ENCODE assay signal across 8 mouse cellular contexts in the genomic region with DNA sequence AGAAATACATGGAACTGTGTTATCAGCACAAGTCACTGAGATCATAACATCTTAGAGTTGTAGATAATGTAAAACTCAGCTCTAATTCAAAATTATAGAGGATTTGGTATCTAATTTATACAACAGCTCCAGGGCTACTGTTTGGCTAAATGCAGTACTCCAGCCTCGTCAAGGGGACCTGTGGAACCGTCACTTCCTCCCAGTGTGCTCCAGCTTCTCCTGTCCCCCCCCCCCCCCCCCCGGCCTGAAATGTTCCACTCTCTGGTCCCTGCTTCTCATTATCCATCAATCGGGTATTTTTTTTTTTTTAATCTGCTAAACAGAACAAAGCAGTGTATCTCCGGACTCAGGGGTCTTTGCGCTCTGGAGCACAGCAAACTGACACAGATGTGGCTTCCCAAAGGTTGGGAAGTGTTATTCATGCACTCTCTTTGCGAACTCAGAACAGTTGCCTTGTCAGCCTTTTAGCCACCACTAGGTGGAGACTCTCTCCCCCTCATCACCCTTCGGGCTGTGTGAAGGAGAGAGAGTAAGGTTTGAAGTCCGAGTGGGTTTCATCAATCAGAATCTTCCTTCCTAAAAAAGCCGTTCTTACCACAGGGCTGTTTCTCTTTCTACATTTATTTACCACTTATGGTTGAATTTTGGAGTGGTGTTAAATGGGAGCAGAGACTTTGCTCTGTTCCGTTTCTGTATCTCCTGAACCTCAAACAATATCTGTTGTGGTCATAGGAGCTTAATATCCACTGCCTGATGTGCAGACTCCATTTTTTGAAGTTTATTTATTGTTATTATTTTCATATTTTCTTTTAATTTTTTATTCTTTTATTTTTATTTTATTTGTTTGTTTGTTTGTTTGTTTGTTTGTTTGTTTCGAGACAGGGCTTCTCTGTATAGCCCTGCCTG. TPM values are rescaled to one million over a fixed set of nuclear protein-coding genes. Genes with fewer than 3 reads are reported as not detected.
A peak's percentile ranks its signal among the peaks of the same experiment; 100 is the strongest.
DNase-seq lines count a peak whose midpoint lies in the region; ATAC-seq and TF ChIP-seq lines count a peak whose summit lies in the region.

No protein-coding gene starts in this region.

- peak; percentile 99 for ATAC-seq in megakaryocyte, adult 5-6 weeks (ENCODE audit: poor library complexity, severe bottlenecking)

- intact Hi-C loops in gastrocnemius, adult 2 months (cut with DNase I) = loop anchor here (10.0 kb wide), 1 partner anchor 364 kb away; no protein-coding TSS in a partner anchor
- intact Hi-C loops in left cerebral cortex, adult 2 months (cut with DNase I) = loop anchor here (5.0 kb wide), 1 partner anchor 199 kb away; no protein-coding TSS in a partner anchor

- no peak overlapping the region for H3K27ac ChIP-seq in gastrocnemius, adult 2 months
- H3K27ac ChIP-seq in left cerebral cortex, adult 2 months = no peak overlapping the region

- TF ChIP-seq CTCF in gastrocnemius, adult 2 months (IDR thresholded peaks at IDR 0.05) = peak; percentile 87
- peak; percentile 88 for TF ChIP-seq CTCF in left cerebral cortex, adult 2 months (IDR thresholded peaks at IDR 0.05)

- peak; percentile 63 for DNase-seq in WW6 (ENCODE audit: low read depth, low spot score)
- DNase-seq in cerebellum, postnatal 25 days = peak; percentile 50 to 70
- peak; percentile 58 for DNase-seq in gastrocnemius, adult 2 months
- DNase-seq in hindlimb bud, embryonic 11.5 days (ENCODE audit: extremely low spot score, low read depth, low spot score) = peak; percentile 53
- DNase-seq in left cerebral cortex, adult 2 months (ENCODE audit: extremely low spot score in 1 of 2, low spot score in 2 of 2) = peak; percentile 33 to 50
- peak; percentile 62 for DNase-seq in right cerebral cortex, adult 18-20 months
- DNase-seq in urinary bladder, postnatal 4 days (ENCODE audit: low spot score in 2 of 2) = peak; percentile 29 to 65

- H3K4me3 ChIP-seq in gastrocnemius, adult 2 months = peak overlapping the region; percentile 13; the same call in 1 of the 2 replicates
- no peak overlapping the region for H3K4me3 ChIP-seq in left cerebral cortex, adult 2 months

RNA-seq across cellular contexts. Expression of a gene that starts 22.0 kb away (rescaled TPM):
- total RNA-seq in gastrocnemius, adult 2 months (2021) = 10 to 100 TPM; 32.8 to 32.9 TPM
- 100 to 1,000 TPM; 122 to 126 TPM for total RNA-seq in left cerebral cortex, adult 2 months (2021)
- total RNA-seq in megakaryocyte, adult 5-6 weeks (2015) = 63.4 and 87.8 TPM in 2 replicates
- 35.7 and 50.4 TPM in 2 replicates for total RNA-seq in megakaryocyte, adult 5-6 weeks (2017)
